Mouse (Mus musculus): ENCODE measurements around the gene Ldlrad2. TPM values are rescaled to one million over a fixed set of nuclear protein-coding genes. Genes with fewer than 3 reads are reported as not detected.
A peak's percentile ranks its signal among the peaks of the same experiment; 100 is the strongest.
"Not testable (repeated sequence)": the region's sequence is repeated elsewhere in the genome, so short reads cannot be mapped to it uniquely, and the experiment has no call there.

Ldlrad2 gene
- total RNA-seq (2022) = not detected

GRCm38 (mm10) chr4:137574469-137574868, at the start of gene Ldlrad2:
Ldlrad2 (minus strand) TSS chr4:137574569.
- no peak for DNase-seq (ENCODE audit: low spot score)

DNA sequence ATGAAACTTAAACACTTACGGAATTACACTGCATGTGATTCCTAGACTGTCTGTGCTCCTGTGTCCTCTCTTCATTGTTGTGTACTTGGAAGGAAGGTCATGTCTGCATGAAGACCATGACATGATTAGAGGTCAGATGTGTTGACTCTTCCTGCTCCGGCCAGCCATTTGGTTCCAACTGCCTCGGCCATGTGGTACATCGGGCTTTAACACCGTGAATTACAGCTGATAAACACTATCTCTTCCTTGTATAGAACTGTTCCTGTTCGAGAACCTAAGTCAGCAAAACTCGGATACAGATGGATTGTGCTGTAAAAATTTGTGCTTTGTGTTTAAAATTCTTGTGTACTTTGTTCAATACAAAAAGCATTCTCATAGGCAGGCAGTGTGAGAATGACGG, 48.5 kb upstream of the Ldlrad2 start:
- DNase-seq (ENCODE audit: low spot score) = no peak

- no peak for DNase-seq (ENCODE audit: low spot score)
These were observed 35.9 kb upstream of the Ldlrad2 start for GRCm38 (mm10) chr4:137610256-137610655.

DNA sequence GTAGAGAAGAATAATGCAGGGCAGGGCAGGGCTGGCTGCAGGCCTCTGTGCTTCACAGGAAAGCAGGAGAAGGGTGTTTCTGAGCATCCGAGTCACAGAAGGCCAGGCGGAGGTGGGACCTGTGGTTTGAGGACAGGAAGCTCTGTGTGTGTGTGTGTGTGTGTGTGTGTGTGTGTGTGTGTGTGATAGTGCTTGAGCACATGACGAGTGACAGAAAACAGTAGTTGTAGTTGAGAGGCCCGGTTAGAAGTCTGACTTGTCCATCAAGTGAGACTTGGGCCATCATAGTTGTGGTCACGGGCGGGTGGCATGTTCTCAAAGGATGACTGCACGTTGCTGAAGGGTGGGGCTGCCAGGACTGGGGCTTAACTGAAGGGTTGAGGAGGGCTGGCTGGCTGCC, 35.3 kb upstream of the Ldlrad2 start:
- no peak for DNase-seq (ENCODE audit: low spot score)

GRCm38 (mm10) chr4:137609281-137609680, 34.9 kb upstream of the Ldlrad2 start:
- no peak for DNase-seq (ENCODE audit: low spot score)

- no peak for DNase-seq (ENCODE audit: low spot score)
These were observed 32.7 kb upstream of the Ldlrad2 start for GRCm38 (mm10) chr4:137607023-137607422.

GRCm38 (mm10) chr4:137603449-137604171, 29.2 kb upstream of the Ldlrad2 start:
- DNase-seq (ENCODE audit: low spot score) = no peak

GRCm38 (mm10) chr4:137598577-137598976, 24.2 kb upstream of the Ldlrad2 start:
- DNase-seq (ENCODE audit: low spot score) = no peak

GRCm38 (mm10) chr4:137597098-137597630, 22.8 kb upstream of the Ldlrad2 start:
- no peak for DNase-seq (ENCODE audit: low spot score)

- no peak for DNase-seq (ENCODE audit: low spot score)
These were observed 20.3 kb upstream of the Ldlrad2 start for GRCm38 (mm10) chr4:137594496-137595270.

GRCm38 (mm10) chr4:137593601-137594495, 19.5 kb upstream of the Ldlrad2 start, which contains the start of gene Usp48:
Usp48 (plus strand) TSS chr4:137593755.
- peak; percentile 99 for DNase-seq (ENCODE audit: low spot score)

DNA sequence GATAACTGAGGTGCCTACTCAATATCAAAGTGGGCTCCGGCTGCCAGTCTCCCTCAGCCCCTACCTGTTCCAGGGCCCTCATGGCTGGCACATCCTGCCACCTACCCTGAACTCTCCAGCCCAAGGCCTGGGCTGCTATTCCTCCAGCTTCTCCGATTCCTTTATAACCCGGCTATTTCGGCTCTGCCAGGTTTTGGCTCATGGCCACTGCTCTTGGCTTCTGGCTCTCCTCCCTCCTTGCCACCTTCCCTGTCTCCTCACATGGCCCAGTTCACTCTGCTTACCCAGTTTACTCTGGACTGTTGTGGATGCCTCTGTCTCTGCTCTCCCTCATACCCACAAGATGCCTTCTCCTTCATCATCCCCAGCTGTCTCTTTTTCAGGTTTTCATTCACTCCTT, 16.6 kb upstream of the Ldlrad2 start:
- DNase-seq (ENCODE audit: low spot score) = no peak

DNA sequence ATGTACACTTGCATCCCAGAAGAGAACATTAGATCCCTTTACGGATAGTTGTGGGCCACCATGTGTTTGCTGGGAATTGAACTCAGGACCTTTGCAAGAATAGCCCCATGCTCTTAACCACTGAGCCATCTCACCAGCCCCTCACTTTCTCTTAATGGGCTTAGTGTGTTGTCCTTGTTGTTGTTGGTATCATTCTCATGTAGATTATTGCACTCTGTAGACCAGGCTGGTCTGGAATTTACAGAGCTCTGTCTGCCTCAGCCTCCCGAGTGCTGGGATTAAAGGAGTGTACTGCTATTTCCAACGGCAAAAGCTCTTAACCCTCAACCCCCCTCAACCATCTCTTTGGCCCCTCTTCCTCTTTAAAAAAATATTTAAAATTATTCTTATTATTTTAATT, 15.2 kb upstream of the Ldlrad2 start:
- no peak for DNase-seq (ENCODE audit: low spot score)

DNA sequence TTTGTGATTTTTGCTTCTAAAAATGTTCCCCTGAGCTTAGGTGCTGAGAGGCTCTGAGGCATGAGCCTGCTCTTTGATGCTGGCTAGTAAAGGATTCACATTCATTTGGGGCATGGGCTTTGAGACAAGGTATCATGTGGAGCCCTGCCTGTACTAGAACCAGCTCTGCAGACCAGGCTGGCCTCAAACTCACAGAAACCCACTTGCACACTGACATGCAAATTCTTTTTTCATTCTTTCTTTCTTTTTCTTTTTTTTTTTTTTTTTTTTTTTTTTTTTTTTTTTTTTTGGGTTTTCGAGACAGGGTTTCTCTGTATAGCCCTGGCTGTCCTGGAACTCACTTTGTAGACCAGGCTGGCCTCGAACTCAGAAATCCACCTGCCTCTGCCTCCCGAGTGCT, 14.7 kb upstream of the Ldlrad2 start:
- not testable (repeated sequence) for DNase-seq (ENCODE audit: low spot score)

GRCm38 (mm10) chr4:137581815-137582214, 7.4 kb upstream of the Ldlrad2 start:
- DNase-seq (ENCODE audit: low spot score) = no peak

DNA sequence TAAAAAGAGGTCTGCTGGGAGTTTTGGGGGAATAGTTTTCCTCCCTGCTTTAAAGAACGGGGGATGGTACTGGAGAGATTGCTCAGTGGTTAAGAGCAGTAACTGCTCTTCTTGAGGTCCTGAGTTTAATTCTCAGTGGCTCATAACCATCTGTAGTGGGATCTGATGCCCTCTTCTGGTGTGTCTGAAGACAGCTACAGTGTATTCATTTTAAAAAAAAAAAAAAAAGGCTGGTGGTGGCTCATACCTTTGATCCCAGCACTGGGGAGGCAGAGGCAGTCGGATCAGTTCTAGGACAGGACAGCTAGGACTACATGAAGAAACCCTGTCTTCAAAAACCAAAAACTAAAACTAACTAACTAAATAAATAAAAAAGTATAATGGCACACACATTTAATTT, 5.9 kb upstream of the Ldlrad2 start:
- no peak for DNase-seq (ENCODE audit: low spot score)

- DNase-seq (ENCODE audit: low spot score) = peak; percentile 58
These were observed 5.4 kb upstream of the Ldlrad2 start for GRCm38 (mm10) chr4:137579789-137580188.

DNA sequence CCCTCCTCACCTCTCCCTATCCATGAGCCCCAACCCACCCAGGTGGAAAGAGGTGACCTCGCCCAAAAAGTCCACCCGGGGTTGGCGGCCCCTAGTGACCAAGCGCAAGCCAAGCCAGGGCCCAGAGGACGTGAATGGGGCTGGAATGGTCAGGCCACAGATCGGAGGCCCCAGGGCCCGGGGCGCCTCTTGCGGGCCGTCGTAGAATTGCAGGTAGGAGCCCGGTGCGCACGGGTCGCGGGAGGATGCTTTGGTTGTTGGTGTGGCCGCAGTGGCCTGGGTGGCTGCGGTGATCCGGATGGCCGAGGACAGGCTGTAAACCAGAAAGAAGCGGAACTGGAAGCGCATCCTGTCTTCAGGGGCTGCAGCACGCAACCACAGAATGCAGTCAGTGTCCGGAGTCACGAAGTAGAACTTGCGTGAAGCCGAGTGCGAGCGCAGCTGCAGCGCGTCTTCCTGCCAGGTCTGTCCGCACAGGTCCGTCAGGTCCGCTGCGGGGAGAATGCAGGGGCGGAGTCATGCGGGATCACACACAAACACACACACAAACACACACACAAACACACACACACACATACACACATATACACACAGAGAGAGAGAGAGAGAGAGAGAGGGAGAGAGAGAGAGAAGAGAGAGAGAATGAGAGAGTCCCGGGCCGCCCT, 3.9 kb upstream of the Ldlrad2 start:
- DNase-seq (ENCODE audit: low spot score) = peak; percentile 36

DNA sequence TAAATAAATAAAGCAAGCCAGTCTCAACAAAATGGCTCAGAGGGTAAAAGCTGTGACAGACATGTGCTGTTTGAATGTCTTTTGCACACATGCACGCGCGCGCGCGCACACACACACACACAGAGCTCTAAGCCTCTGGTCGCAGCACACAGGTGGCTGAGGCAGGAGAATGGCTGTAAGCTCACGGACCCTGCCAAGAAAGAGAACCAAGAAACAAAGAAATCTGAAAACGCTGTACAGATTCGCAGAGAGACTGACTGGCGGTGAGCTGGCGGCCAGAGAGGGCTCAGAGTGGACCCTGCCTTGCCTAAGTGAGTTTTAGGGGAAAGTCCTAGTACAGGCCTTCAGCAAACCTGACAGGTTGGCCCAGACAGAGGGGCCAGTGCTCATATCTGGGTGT, 3.1 kb upstream of the Ldlrad2 start:
- DNase-seq (ENCODE audit: low spot score) = no peak

DNA sequence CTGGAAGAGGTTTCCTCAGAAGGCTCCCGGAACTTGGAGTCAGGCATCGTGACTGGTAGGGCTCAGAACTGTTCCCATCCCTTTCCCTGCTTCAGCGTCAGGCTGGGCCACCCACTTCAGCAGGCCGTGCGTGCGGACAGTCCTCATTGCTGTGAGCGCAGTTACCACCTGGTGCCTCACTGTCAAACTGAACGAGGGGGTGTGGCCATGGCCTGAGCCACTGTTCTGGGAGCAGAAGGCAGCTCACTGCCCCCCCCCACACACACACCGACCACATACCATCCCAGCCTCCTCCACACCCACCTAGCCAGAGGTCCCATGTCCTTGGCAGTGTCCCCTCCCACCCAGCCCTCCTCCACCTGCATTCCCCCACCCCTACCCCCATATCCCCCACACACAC, 4.5 kb downstream of the Ldlrad2 start:
- no peak for DNase-seq (ENCODE audit: low spot score)

GRCm38 (mm10) chr4:137556673-137557210, 17.6 kb downstream of the Ldlrad2 start:
- no peak for DNase-seq (ENCODE audit: low spot score)

Data from heart, adult 8-10 months (tissue).